Mouse (Mus musculus): ENCODE measurements at regions not wholly inside any gene's neighbourhood (a gene's known extent, or its start where the extent isn't known, plus 50 kb on each side); places are given as distances from the start of the nearest gene placed in this dataset.
A peak's percentile ranks its signal among the peaks of the same experiment; 100 is the strongest.

- Histone ChIP-seq H3K36me3 (no peaks in the 10 kb centered on the region), H3K4me1 (peaks cover 17% of the 10 kb centered on the region), H3K9me3 (no peaks in the 10 kb centered on the region), H3K27ac (peak overlapping the region; percentile 68), H3K4me3 (peak overlapping the region; percentile 63), H3K9ac (peak overlapping the region; percentile 70), H3K27me3 (replicated peaks) (no peaks in the 10 kb centered on the region), H3K4me2 (replicated peaks) (peak overlapping the region; percentile 66)
- WGBS: under 1% methylated on average over 58 of the region's 58 CpGs
- ATAC-seq (ENCODE audit: low FRiP score, low read depth): peak; percentile 96
Measured at GRCm38 (mm10) chr15:85634322-85635141, 52.3 kb upstream of the Wnt7b start.

GRCm38 (mm10) chr15:85635425-85635824 lies 53.2 kb upstream of the Wnt7b start:
- no peaks in the 10 kb centered on the region for H3K9me3 ChIP-seq
- H3K4me3 ChIP-seq: 0 out of 2 replicates have a peak overlapping the region, but pooled peaks have one; percentile 63
- 97% methylated on average over 6 of the region's 6 CpGs for WGBS
- peak overlapping the region; percentile 70; the same call in 1 of the 2 replicates for H3K9ac ChIP-seq
- no peaks in the 10 kb centered on the region for H3K36me3 ChIP-seq
- ATAC-seq (ENCODE audit: low FRiP score, low read depth): no peak
- no peak overlapping the region for H3K27ac ChIP-seq
- H3K4me2 ChIP-seq (replicated peaks): peak overlapping the region; percentile 66
- 0 out of 2 replicates have a peak, but pooled peaks cover under 1% of the 10 kb centered on the region for H3K27me3 ChIP-seq (replicated peaks)
- peaks cover 15% of the 10 kb centered on the region for H3K4me1 ChIP-seq

- WGBS: 79% methylated on average over 2 of the region's 2 CpGs
- Histone ChIP-seq H3K36me3 (no peaks in the 10 kb centered on the region), H3K4me2 (replicated peaks) (no peak overlapping the region), H3K9ac (no peak overlapping the region), H3K9me3 (no peaks in the 10 kb centered on the region), H3K4me1 (peaks cover 4% of the 10 kb centered on the region), H3K4me3 (no peak overlapping the region), H3K27me3 (replicated peaks) (peaks cover 30% of the 10 kb centered on the region), H3K27ac (no peak overlapping the region)
- ATAC-seq (ENCODE audit: low FRiP score, low read depth): no peak
Measured at GRCm38 (mm10) chr15:85639566-85639965, 57.3 kb upstream of the Wnt7b start.

- Histone ChIP-seq H3K27ac (no peak overlapping the region), H3K4me3 (no peak overlapping the region), H3K9ac (no peak overlapping the region), H3K27me3 (replicated peaks) (peaks cover 45% of the 10 kb centered on the region), H3K4me1 (peaks cover 13% of the 10 kb centered on the region), H3K9me3 (no peaks in the 10 kb centered on the region), H3K4me2 (replicated peaks) (no peak overlapping the region), H3K36me3 (no peaks in the 10 kb centered on the region)
- WGBS: 80% methylated on average over 15 of the region's 15 CpGs
- ATAC-seq (ENCODE audit: low FRiP score, low read depth): no peak
Measured at GRCm38 (mm10) chr15:85641120-85642080, 59.1 kb upstream of the Wnt7b start.

- H3K4me3 ChIP-seq: no peak overlapping the region
- H3K36me3 ChIP-seq: no peaks in the 10 kb centered on the region
- peaks cover 22% of the 10 kb centered on the region for H3K4me1 ChIP-seq
- ATAC-seq (ENCODE audit: low FRiP score, low read depth): no peak
- peaks cover 82% of the 10 kb centered on the region for H3K27me3 ChIP-seq (replicated peaks)
- WGBS: 57% methylated on average over 8 of the region's 8 CpGs
- peak overlapping the region; percentile 70 for H3K4me2 ChIP-seq (replicated peaks)
- no peaks in the 10 kb centered on the region for H3K9me3 ChIP-seq
- H3K27ac ChIP-seq: no peak overlapping the region
- H3K9ac ChIP-seq: peak overlapping the region; percentile 69
Measured at GRCm38 (mm10) chr15:85645396-85645795, 63.1 kb upstream of the Wnt7b start.

GRCm38 (mm10) chr15:85645971-85646638 lies 63.8 kb upstream of the Wnt7b start:
- peak; percentile 57; the same call in 1 of the 2 replicates for ATAC-seq (ENCODE audit: low FRiP score, low read depth)
- WGBS: 2% methylated on average over 33 of the region's 33 CpGs
- Histone ChIP-seq H3K4me3 (peak overlapping the region; percentile 37), H3K9me3 (no peaks in the 10 kb centered on the region), H3K27me3 (replicated peaks) (peaks cover 75% of the 10 kb centered on the region), H3K36me3 (no peaks in the 10 kb centered on the region), H3K9ac (peak overlapping the region; percentile 69), H3K27ac (peak overlapping the region; percentile 66), H3K4me1 (peaks cover 22% of the 10 kb centered on the region), H3K4me2 (replicated peaks) (peak overlapping the region; percentile 70)

GRCm38 (mm10) chr15:85646639-85647277 lies 64.5 kb upstream of the Wnt7b start:
- H3K4me3 ChIP-seq: peak overlapping the region; percentile 37
- peak overlapping the region; percentile 69 for H3K9ac ChIP-seq
- no peaks in the 10 kb centered on the region for H3K36me3 ChIP-seq
- peaks cover 70% of the 10 kb centered on the region for H3K27me3 ChIP-seq (replicated peaks)
- WGBS: 28% methylated on average over 10 of the region's 10 CpGs
- H3K4me1 ChIP-seq: peaks cover 27% of the 10 kb centered on the region
- H3K4me2 ChIP-seq (replicated peaks): peak overlapping the region; percentile 70
- H3K27ac ChIP-seq: peak overlapping the region; percentile 66; the same call in 1 of the 2 replicates
- ATAC-seq (ENCODE audit: low FRiP score, low read depth): peak; percentile 46; the same call in 1 of the 2 replicates
- H3K9me3 ChIP-seq: no peaks in the 10 kb centered on the region

GRCm38 (mm10) chr15:85647593-85647992 lies 65.3 kb upstream of the Wnt7b start:
- Histone ChIP-seq H3K9me3 (no peaks in the 10 kb centered on the region), H3K4me2 (replicated peaks) (no peak overlapping the region), H3K4me3 (no peak overlapping the region), H3K27me3 (replicated peaks) (peaks cover 68% of the 10 kb centered on the region), H3K27ac (no peak overlapping the region), H3K36me3 (no peaks in the 10 kb centered on the region), H3K9ac (no peak overlapping the region), H3K4me1 (peaks cover 34% of the 10 kb centered on the region)
- 78% methylated on average over 6 of the region's 6 CpGs for WGBS
- no peak for ATAC-seq (ENCODE audit: low FRiP score, low read depth)

- Histone ChIP-seq H3K4me3 (no peak overlapping the region), H3K4me1 (peaks cover 56% of the 10 kb centered on the region), H3K27ac (no peak overlapping the region), H3K27me3 (replicated peaks) (peaks cover 46% of the 10 kb centered on the region), H3K9ac (no peak overlapping the region), H3K36me3 (no peaks in the 10 kb centered on the region), H3K9me3 (no peaks in the 10 kb centered on the region), H3K4me2 (replicated peaks) (no peak overlapping the region)
- ATAC-seq (ENCODE audit: low FRiP score, low read depth): no peak
- WGBS: 84% methylated on average over 5 of the region's 5 CpGs
Measured at GRCm38 (mm10) chr15:85650241-85650640, 68.0 kb upstream of the Wnt7b start.

GRCm38 (mm10) chr15:85651718-85652420 lies 69.6 kb upstream of the Wnt7b start:
- Histone ChIP-seq H3K27ac (peak overlapping the region; percentile 97; the same call in 1 of the 2 replicates), H3K27me3 (replicated peaks) (peaks cover 42% of the 10 kb centered on the region)
- no peak for ATAC-seq (ENCODE audit: low FRiP score, low read depth)

GRCm38 (mm10) chr15:85652431-85652830 lies 70.2 kb upstream of the Wnt7b start:
- no peaks in the 10 kb centered on the region for H3K36me3 ChIP-seq
- peaks cover 55% of the 10 kb centered on the region for H3K4me1 ChIP-seq
- H3K4me3 ChIP-seq: no peak overlapping the region
- ATAC-seq (ENCODE audit: low FRiP score, low read depth): 0 out of 2 replicates have a peak, but pooled peaks have one; percentile 1
- peaks cover 42% of the 10 kb centered on the region for H3K27me3 ChIP-seq (replicated peaks)
- H3K27ac ChIP-seq: peak overlapping the region; percentile 97
- H3K9ac ChIP-seq: peak overlapping the region; percentile 47; the same call in 1 of the 2 replicates
- H3K4me2 ChIP-seq (replicated peaks): peak overlapping the region; percentile 64
- H3K9me3 ChIP-seq: no peaks in the 10 kb centered on the region
- 80% methylated on average over 5 of the region's 5 CpGs for WGBS

More at GRCm38 (mm10) chr15:85651718-85652420, 69.6 kb upstream of the Wnt7b start:
- peaks cover 53% of the 10 kb centered on the region for H3K4me1 ChIP-seq
- H3K4me2 ChIP-seq (replicated peaks): no peak overlapping the region
- no peak overlapping the region for H3K4me3 ChIP-seq
- H3K36me3 ChIP-seq: no peaks in the 10 kb centered on the region
- 87% methylated on average over 9 of the region's 9 CpGs for WGBS
- H3K9ac ChIP-seq: no peak overlapping the region; the same call in 1 of the 2 replicates
- H3K9me3 ChIP-seq: no peaks in the 10 kb centered on the region

Measured in neural tube, embryonic 12.5 days (tissue).